31 mouse cellular contexts compared by ENCODE assay signal in genomic region chr4:92396421-92397232, GRCm38 (mm10).
DNase-seq lines count a peak whose midpoint lies in the region; ATAC-seq lines count a peak whose summit lies in the region.
"Had no signal": no experiment of that assay in that cellular context is flagged by ENCODE, and none has a peak within 500 bp of the region (broad histone marks: within the 10 kb centered on the region; RNA-seq: fewer than 3 reads in every experiment).

No protein-coding gene starts in this region.

- H3K27me3 ChIP-seq in forebrain, embryonic 11.5 days (ENCODE audit: control insufficient read depth, insufficient read depth, low read length), result no peaks in the 10 kb centered on the region
- no peaks in the 10 kb centered on the region for H3K27me3 ChIP-seq in forebrain, embryonic 10.5 days (ENCODE audit: poor library complexity, severe bottlenecking)
- H3K27me3 ChIP-seq in midbrain, embryonic 14.5 days (ENCODE audit: control insufficient read depth, insufficient read depth, low read length), result no peaks in the 10 kb centered on the region
- H3K27me3 ChIP-seq in midbrain, embryonic 10.5 days (ENCODE audit: low read depth, poor library complexity, severe bottlenecking), result no peaks in the 10 kb centered on the region
- no peaks in the 10 kb centered on the region for H3K27me3 ChIP-seq in forebrain, embryonic 15.5 days
- H3K27me3 ChIP-seq in hindbrain, embryonic 16.5 days (replicated peaks; ENCODE audit: control insufficient read depth, insufficient read depth, low read length), result no peaks in the 10 kb centered on the region
- no peaks in the 10 kb centered on the region for H3K27me3 ChIP-seq in intestine, embryonic 16.5 days (replicated peaks; ENCODE audit: control insufficient read depth, insufficient read depth, low read length)
- H3K27me3 ChIP-seq: heart, embryonic 12.5 days; kidney, embryonic 15.5 days; limb, embryonic 12.5 days; liver, embryonic 15.5 days; midbrain, embryonic 12.5 days; neural tube, embryonic 13.5 days; stomach, embryonic 15.5 days had no signal

- ATAC-seq in forebrain, embryonic 11.5 days (replicated peaks; ENCODE audit: low FRiP score), result peak; percentile 52
- peak; percentile 27; the same call in 1 of the 2 replicates for ATAC-seq in midbrain, embryonic 14.5 days (ENCODE audit: low FRiP score, low TSS enrichment)
- ATAC-seq in forebrain, embryonic 15.5 days (replicated peaks), result peak; percentile 93
- ATAC-seq in hindbrain, embryonic 16.5 days, result peak; percentile 34; the same call in 1 of the 2 replicates
- ATAC-seq in intestine, embryonic 16.5 days, result no peak
- ATAC-seq: inflammation-experienced regulatory T-cells, adult 6 months had no signal

- no peaks in the 10 kb centered on the region for H3K36me3 ChIP-seq in forebrain, embryonic 11.5 days (ENCODE audit: control insufficient read depth, insufficient read depth, low read length)
- H3K36me3 ChIP-seq in forebrain, embryonic 10.5 days (replicated peaks), result no peaks in the 10 kb centered on the region
- no peaks in the 10 kb centered on the region for H3K36me3 ChIP-seq in midbrain, embryonic 14.5 days (ENCODE audit: control insufficient read depth, insufficient read depth, low read length)
- no peaks in the 10 kb centered on the region for H3K36me3 ChIP-seq in midbrain, embryonic 10.5 days
- H3K36me3 ChIP-seq in forebrain, embryonic 15.5 days, result no peaks in the 10 kb centered on the region
- H3K36me3 ChIP-seq in hindbrain, embryonic 16.5 days (ENCODE audit: control insufficient read depth, insufficient read depth, low read length), result no peaks in the 10 kb centered on the region
- H3K36me3 ChIP-seq in intestine, embryonic 16.5 days (ENCODE audit: control insufficient read depth, insufficient read depth, low read length), result no peaks in the 10 kb centered on the region
- H3K36me3 ChIP-seq: G1E; heart, embryonic 12.5 days; kidney, embryonic 15.5 days; limb, embryonic 12.5 days; liver, embryonic 15.5 days; midbrain, embryonic 12.5 days; neural tube, embryonic 13.5 days; stomach, embryonic 15.5 days had no signal

- DNase-seq in forebrain, embryonic 11.5 days (ENCODE audit: low spot score), result no peak
- no peak for DNase-seq in forebrain, embryonic 10.5 days (ENCODE audit: extremely low spot score, low spot score)
- DNase-seq in midbrain, embryonic 14.5 days, result no peak
- no peak for DNase-seq in midbrain, embryonic 10.5 days (ENCODE audit: low spot score)
- DNase-seq in yolk sac, embryonic 10.5 days (ENCODE audit: low spot score), result no peak
- DNase-seq: adrenal gland, adult 8-10 months; cerebellum, adult 8-10 months; cerebellum, postnatal 25 days; heart, adult 2 months; heart, postnatal 4 days; kidney, adult 18-20 months; kidney, postnatal 25 days; lung, embryonic 14.5 days; lung, postnatal 14 days; retina, postnatal 1 day; right cerebral cortex, postnatal 14 days; thymus, postnatal 14 days had no signal

- no peak overlapping the region for H3K9ac ChIP-seq in forebrain, embryonic 11.5 days (ENCODE audit: low read length)
- no peak overlapping the region for H3K9ac ChIP-seq in midbrain, embryonic 14.5 days (replicated peaks; ENCODE audit: low read length)
- H3K9ac ChIP-seq in forebrain, embryonic 15.5 days (replicated peaks), result no peak overlapping the region
- no peak overlapping the region for H3K9ac ChIP-seq in hindbrain, embryonic 16.5 days (ENCODE audit: low read depth, low read length)
- H3K9ac ChIP-seq in intestine, embryonic 16.5 days (ENCODE audit: low read depth, low read length), result no peak overlapping the region
- H3K9ac ChIP-seq: heart, embryonic 12.5 days; kidney, embryonic 15.5 days; limb, embryonic 12.5 days; liver, embryonic 15.5 days; lung, embryonic 14.5 days; midbrain, embryonic 12.5 days; neural tube, embryonic 13.5 days; stomach, embryonic 15.5 days had no signal

- H3K4me1 ChIP-seq in forebrain, embryonic 11.5 days (replicated peaks; ENCODE audit: control insufficient read depth, insufficient read depth, low read length), result no peaks in the 10 kb centered on the region
- no peaks in the 10 kb centered on the region for H3K4me1 ChIP-seq in forebrain, embryonic 10.5 days
- H3K4me1 ChIP-seq in midbrain, embryonic 14.5 days (ENCODE audit: control insufficient read depth, insufficient read depth, low read length), result no peaks in the 10 kb centered on the region
- H3K4me1 ChIP-seq in midbrain, embryonic 10.5 days, result no peaks in the 10 kb centered on the region
- H3K4me1 ChIP-seq in forebrain, embryonic 15.5 days, result peaks cover 8% of the 10 kb centered on the region; the same call in 1 of the 2 replicates
- no peaks in the 10 kb centered on the region for H3K4me1 ChIP-seq in hindbrain, embryonic 16.5 days (ENCODE audit: control insufficient read depth, insufficient read depth, low read depth, low read length)
- H3K4me1 ChIP-seq in intestine, embryonic 16.5 days (ENCODE audit: control insufficient read depth, insufficient read depth, low read length), result no peaks in the 10 kb centered on the region
- H3K4me1 ChIP-seq: heart, embryonic 12.5 days; kidney, embryonic 15.5 days; limb, embryonic 12.5 days; liver, embryonic 15.5 days; midbrain, embryonic 12.5 days; neural tube, embryonic 13.5 days; stomach, embryonic 15.5 days had no signal

- H3K27ac ChIP-seq in forebrain, embryonic 11.5 days (ENCODE audit: low read depth, low read length), result no peak overlapping the region
- H3K27ac ChIP-seq in forebrain, embryonic 10.5 days, result no peak overlapping the region
- H3K27ac ChIP-seq in midbrain, embryonic 14.5 days (replicated peaks; ENCODE audit: low read depth, low read length), result no peak overlapping the region
- H3K27ac ChIP-seq in midbrain, embryonic 10.5 days (replicated peaks), result no peak overlapping the region
- no peak overlapping the region for H3K27ac ChIP-seq in forebrain, embryonic 15.5 days (replicated peaks)
- no peak overlapping the region for H3K27ac ChIP-seq in hindbrain, embryonic 16.5 days (ENCODE audit: low read depth, low read length)
- no peak overlapping the region for H3K27ac ChIP-seq in intestine, embryonic 16.5 days (ENCODE audit: low read length)
- H3K27ac ChIP-seq: heart, adult 2 months; kidney, embryonic 15.5 days; layer of hippocampus, adult 2 months; left cerebral cortex, adult 2 months; limb, embryonic 12.5 days; liver, embryonic 15.5 days; midbrain, embryonic 12.5 days; neural tube, embryonic 13.5 days; stomach, embryonic 15.5 days had no signal

- WGBS in forebrain, embryonic 11.5 days, result 49% methylated on average over 5 of the region's 5 CpGs
- WGBS in forebrain, embryonic 10.5 days, result 74% methylated on average over 5 of the region's 5 CpGs
- 52% methylated on average over 5 of the region's 5 CpGs for WGBS in midbrain, embryonic 14.5 days
- WGBS in midbrain, embryonic 10.5 days, result 81% methylated on average over 5 of the region's 5 CpGs
- WGBS in forebrain, embryonic 15.5 days, result 13% methylated on average over 5 of the region's 5 CpGs
- WGBS in hindbrain, embryonic 16.5 days, result 43% methylated on average over 5 of the region's 5 CpGs
- 78% methylated on average over 5 of the region's 5 CpGs for WGBS in intestine, embryonic 16.5 days

- no peak overlapping the region for H3K4me3 ChIP-seq in forebrain, embryonic 11.5 days (ENCODE audit: low read depth, low read length)
- no peak overlapping the region for H3K4me3 ChIP-seq in forebrain, embryonic 10.5 days
- no peak overlapping the region for H3K4me3 ChIP-seq in midbrain, embryonic 14.5 days (replicated peaks; ENCODE audit: low read depth, low read length)
- no peak overlapping the region for H3K4me3 ChIP-seq in midbrain, embryonic 10.5 days
- H3K4me3 ChIP-seq in forebrain, embryonic 15.5 days, result no peak overlapping the region
- H3K4me3 ChIP-seq in hindbrain, embryonic 16.5 days (ENCODE audit: low read length), result no peak overlapping the region
- no peak overlapping the region for H3K4me3 ChIP-seq in intestine, embryonic 16.5 days (ENCODE audit: low read length)
- H3K4me3 ChIP-seq: heart, adult 2 months; heart, embryonic 12.5 days; kidney, embryonic 15.5 days; layer of hippocampus, adult 2 months; left cerebral cortex, adult 2 months; limb, embryonic 12.5 days; liver, embryonic 15.5 days; midbrain, embryonic 12.5 days; neural tube, embryonic 13.5 days; stomach, embryonic 15.5 days had no signal

- H3K9me3 ChIP-seq in forebrain, embryonic 11.5 days (ENCODE audit: control insufficient read depth, low read length), result no peaks in the 10 kb centered on the region
- H3K9me3 ChIP-seq in forebrain, embryonic 10.5 days, result no peaks in the 10 kb centered on the region; the same call in 1 of the 2 replicates
- no peaks in the 10 kb centered on the region for H3K9me3 ChIP-seq in midbrain, embryonic 14.5 days (ENCODE audit: control insufficient read depth, low read length)
- H3K9me3 ChIP-seq in midbrain, embryonic 10.5 days (replicated peaks), result no peaks in the 10 kb centered on the region
- H3K9me3 ChIP-seq in forebrain, embryonic 15.5 days, result no peaks in the 10 kb centered on the region
- no peaks in the 10 kb centered on the region for H3K9me3 ChIP-seq in hindbrain, embryonic 16.5 days (ENCODE audit: control insufficient read depth, low read length)
- no peaks in the 10 kb centered on the region for H3K9me3 ChIP-seq in intestine, embryonic 16.5 days (ENCODE audit: control insufficient read depth, low read length)
- H3K9me3 ChIP-seq: G1E; heart, embryonic 12.5 days; kidney, embryonic 15.5 days; limb, embryonic 12.5 days; liver, embryonic 15.5 days; midbrain, embryonic 12.5 days; neural tube, embryonic 13.5 days; stomach, embryonic 15.5 days had no signal

- H3K4me2 ChIP-seq in forebrain, embryonic 11.5 days (ENCODE audit: low read depth, low read length, severe bottlenecking), result no peak overlapping the region
- H3K4me2 ChIP-seq in midbrain, embryonic 14.5 days (ENCODE audit: low read length), result no peak overlapping the region
- H3K4me2 ChIP-seq in forebrain, embryonic 15.5 days (replicated peaks), result no peak overlapping the region
- no peak overlapping the region for H3K4me2 ChIP-seq in hindbrain, embryonic 16.5 days (ENCODE audit: low read length)
- H3K4me2 ChIP-seq in intestine, embryonic 16.5 days (ENCODE audit: low read depth, low read length), result no peak overlapping the region
- H3K4me2 ChIP-seq: heart, embryonic 12.5 days; kidney, embryonic 15.5 days; limb, embryonic 12.5 days; liver, embryonic 15.5 days; lung, embryonic 14.5 days; midbrain, embryonic 12.5 days; neural tube, embryonic 13.5 days; stomach, embryonic 15.5 days had no signal
